Mouse (Mus musculus): ENCODE measurements around the gene Gm20894. TPM values are rescaled to one million over a fixed set of nuclear protein-coding genes. Genes with fewer than 3 reads are reported as not detected.

Gene Gm20894
- polyA plus RNA-seq (2012; rRNA removed; ENCODE audit: low replicate concordance): not detected in 2 replicates

DNA sequence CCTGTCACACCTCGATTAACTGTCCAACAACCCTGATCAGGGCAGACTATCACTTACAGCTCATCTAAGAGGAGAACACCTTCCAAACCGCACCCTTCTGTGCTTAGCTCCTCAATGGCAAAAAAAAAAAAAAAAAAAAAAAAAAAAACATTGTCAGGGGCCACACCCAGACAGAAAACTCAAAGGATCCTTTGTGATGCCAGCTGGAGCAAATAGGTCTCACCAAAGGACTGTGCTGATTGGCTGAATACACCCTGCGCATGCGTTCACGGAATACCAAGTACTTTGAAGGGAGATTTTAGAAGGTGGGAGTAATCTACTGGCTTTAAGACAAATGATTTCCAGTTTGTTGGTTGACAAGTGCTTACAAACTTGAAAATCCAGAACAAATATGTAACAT is at the start of gene Gm20894:
Gm20894 (minus strand) TSS at position 101 of the 400 bp plus-strand sequence.

